Mouse (Mus musculus) MEL (cell line): ENCODE results near the gene Ascl1.

Source experiments
- CHD2 ChIP-seq: IDR thresholded peaks from 2 replicates; pipeline ENCODE4 v1.6.1; 2011; ENCODE audit warnings: low read length, improper control_type of control experiment
- CTCF ChIP-seq, 3 experiments: IDR thresholded peaks in 2 of 3; conservative IDR thresholded peaks in 1 of 3; 2 replicates each; pipeline ENCODE4 v1.5.1; 2011 to 2012; ENCODE audit warnings: low read length in 3 of 3, low read depth in 2 of 3, mild to moderate bottlenecking in 2 of 3, improper control_type of control experiment in 1 of 3, inconsistent platforms in 1 of 3, mixed read lengths in 1 of 3, moderate library complexity in 1 of 3; ENCODE audit not compliant: control insufficient read depth in 1 of 3, insufficient read depth in 1 of 3, poor library complexity in 1 of 3, severe bottlenecking in 1 of 3
- MAZ ChIP-seq: IDR thresholded peaks from 2 replicates; pipeline ENCODE4 v1.6.1; 2012; ENCODE audit warnings: low read depth, mild to moderate bottlenecking, inconsistent platforms, low read length, improper control_type of control experiment
- MYB ChIP-seq: IDR thresholded peaks from 2 replicates; pipeline ENCODE4 v1.6.1; 2011; ENCODE audit warnings: mild to moderate bottlenecking, low read depth, low read length, improper control_type of control experiment
- MYC ChIP-seq: IDR thresholded peaks from 2 replicates; pipeline ENCODE4 v1.6.1; 2011; ENCODE audit warnings: low read depth, mild to moderate bottlenecking, low read length, improper control_type of control experiment, moderate library complexity
- NRF1 ChIP-seq: IDR thresholded peaks from 2 replicates; pipeline ENCODE4 v1.6.1; 2014; ENCODE audit warnings: low read depth, mild to moderate bottlenecking, inconsistent platforms, low read length, improper control_type of control experiment, moderate library complexity; ENCODE audit not compliant: poor library complexity, insufficient read depth, severe bottlenecking
- POLR2A ChIP-seq, 2 experiments: IDR thresholded peaks; 2 replicates each; pipeline ENCODE4 v1.6.1; 2011 to 2012; ENCODE audit warnings: low read length in 2 of 2, mild to moderate bottlenecking in 2 of 2, control low read depth in 1 of 2, improper control_type of control experiment in 1 of 2, low read depth in 1 of 2, moderate library complexity in 1 of 2; ENCODE audit not compliant: control insufficient read depth in 1 of 2, insufficient read depth in 1 of 2, poor library complexity in 1 of 2

- TF ChIP-seq MYB (no peak), NRF1 (no peak), POLR2A (IDR thresholded peaks at IDR 0.05; ENCODE audit: control insufficient read depth in 1 of 2, insufficient read depth in 1 of 2, low read depth in 1 of 2, low read length in 2 of 2, poor library complexity in 1 of 2) (no peak), CTCF (IDR thresholded peaks at IDR 0.05 in 2 of 3, conservative IDR thresholded peaks at IDR 0.05 in 1 of 3; ENCODE audit: control insufficient read depth in 1 of 3, insufficient read depth in 1 of 3, low read depth in 2 of 3, low read length in 3 of 3, poor library complexity in 1 of 3, severe bottlenecking in 1 of 3) (no peak), MAZ (no peak), MYC (no peak), CHD2 (no peak)
Observed at GRCm38 (mm10) chr10:87497056-87497455, 3.6 kb upstream of the Ascl1 start.
